Mouse (Mus musculus): ENCODE data around the gene Sptbn1. TPM values are rescaled to one million over a fixed set of nuclear protein-coding genes. Genes with fewer than 3 reads are reported as not detected.

Sptbn1 gene
- polyA plus RNA-seq, 1 experiment, result 174 TPM

DNA sequence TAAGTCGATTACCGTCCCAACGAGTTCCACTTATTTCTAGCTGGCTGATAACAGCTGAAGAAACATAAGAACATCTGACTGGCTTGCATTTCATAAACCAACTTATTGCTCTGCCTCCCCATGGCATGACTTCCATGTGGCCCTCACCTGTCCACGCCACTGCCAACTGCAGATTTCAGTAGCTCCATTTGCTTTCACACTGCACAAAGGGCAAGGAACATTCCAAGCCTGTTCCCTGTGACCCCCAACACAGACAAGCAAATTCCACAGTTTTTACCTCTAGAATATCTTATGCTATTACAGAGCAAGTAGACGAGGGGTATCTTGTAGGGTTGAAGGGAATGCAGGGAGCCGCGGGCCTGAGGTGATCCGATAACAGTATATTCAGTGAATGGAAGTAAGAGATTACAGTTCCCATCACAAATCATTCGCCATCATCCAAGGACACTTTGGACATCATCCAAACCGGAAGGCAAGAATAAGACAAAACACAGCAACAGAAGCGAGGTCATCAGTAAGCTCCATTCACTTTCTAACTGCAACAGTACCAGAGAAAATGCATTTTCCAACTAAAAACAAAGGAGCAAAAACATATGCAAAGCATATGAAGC lies 16.6 kb downstream of the Sptbn1 start:
- TF ChIP-seq CTCF (IDR thresholded peaks at IDR 0.05; ENCODE audit: borderline replicate concordance, extremely low read depth, insufficient read depth, insufficient read length) (no peak), POLR2A (IDR thresholded peaks at IDR 0.05; ENCODE audit: borderline replicate concordance, extremely low read depth, insufficient read depth, insufficient read length, poor library complexity, severe bottlenecking) (no peak)
- no peak for DNase-seq (ENCODE audit: low read depth)

GRCm38 (mm10) chr11:30249452-30250016 lies 18.4 kb downstream of the Sptbn1 start:
- no peak for DNase-seq (ENCODE audit: low read depth)
- TF ChIP-seq POLR2A (IDR thresholded peaks at IDR 0.05; ENCODE audit: borderline replicate concordance, extremely low read depth, insufficient read depth, insufficient read length, poor library complexity, severe bottlenecking) (no peak), CTCF (IDR thresholded peaks at IDR 0.05; ENCODE audit: borderline replicate concordance, extremely low read depth, insufficient read depth, insufficient read length) (no peak)

DNA sequence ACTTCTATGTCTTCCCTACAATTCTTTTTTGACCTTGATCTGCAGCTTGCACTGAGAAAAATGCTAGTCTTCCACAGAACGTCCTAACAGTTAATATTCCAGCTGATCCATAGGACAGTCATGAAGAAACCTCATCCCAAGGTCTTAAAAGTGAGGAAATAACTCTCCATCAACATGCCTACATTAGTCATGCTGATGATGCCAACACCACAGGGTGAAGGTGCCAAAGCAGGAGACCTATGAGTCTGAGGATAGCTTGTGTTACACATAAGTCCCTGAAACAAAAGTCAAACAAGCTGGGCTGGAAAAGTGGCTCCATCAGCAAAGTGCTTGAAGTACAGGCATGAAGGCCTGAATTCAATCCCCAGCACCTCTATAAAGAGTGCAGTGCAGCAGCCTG lies 20.9 kb downstream of the Sptbn1 start:
- DNase-seq (ENCODE audit: low read depth), result no peak
- no peak for TF ChIP-seq POLR2A (IDR thresholded peaks at IDR 0.05; ENCODE audit: borderline replicate concordance, extremely low read depth, insufficient read depth, insufficient read length, poor library complexity, severe bottlenecking)
- TF ChIP-seq CTCF (IDR thresholded peaks at IDR 0.05; ENCODE audit: borderline replicate concordance, extremely low read depth, insufficient read depth, insufficient read length), result no peak

DNA sequence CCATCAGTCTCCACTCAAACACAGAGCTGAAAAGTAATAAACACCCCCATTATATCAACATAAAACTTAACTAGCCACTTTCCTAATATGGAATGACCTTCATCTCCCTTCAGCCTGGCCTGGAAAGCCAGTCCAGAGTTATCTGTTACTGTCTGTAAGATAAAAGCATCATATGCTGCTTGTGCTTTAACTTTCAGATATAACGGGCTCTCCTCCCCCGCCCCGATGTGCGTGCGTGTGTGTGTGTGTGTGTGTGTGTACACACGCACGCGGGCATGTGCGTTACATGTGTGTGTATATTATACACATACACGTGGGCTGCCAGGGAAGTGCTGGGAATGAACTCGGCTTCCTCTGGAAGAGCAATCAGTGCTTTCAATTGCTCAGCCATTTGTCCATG lies 21.8 kb downstream of the Sptbn1 start:
- DNase-seq (ENCODE audit: low read depth), result no peak
- TF ChIP-seq POLR2A (IDR thresholded peaks at IDR 0.05; ENCODE audit: borderline replicate concordance, extremely low read depth, insufficient read depth, insufficient read length, poor library complexity, severe bottlenecking) (no peak), CTCF (IDR thresholded peaks at IDR 0.05; ENCODE audit: borderline replicate concordance, extremely low read depth, insufficient read depth, insufficient read length) (no peak)

- no peak for DNase-seq (ENCODE audit: low read depth)
- TF ChIP-seq CTCF (IDR thresholded peaks at IDR 0.05; ENCODE audit: borderline replicate concordance, extremely low read depth, insufficient read depth, insufficient read length) (no peak), POLR2A (IDR thresholded peaks at IDR 0.05; ENCODE audit: borderline replicate concordance, extremely low read depth, insufficient read depth, insufficient read length, poor library complexity, severe bottlenecking) (no peak)
Observed at GRCm38 (mm10) chr11:30244172-30244571, 23.8 kb downstream of the Sptbn1 start.

GRCm38 (mm10) chr11:30243591-30243990 lies 24.4 kb downstream of the Sptbn1 start:
- TF ChIP-seq CTCF (IDR thresholded peaks at IDR 0.05; ENCODE audit: borderline replicate concordance, extremely low read depth, insufficient read depth, insufficient read length) (no peak), POLR2A (IDR thresholded peaks at IDR 0.05; ENCODE audit: borderline replicate concordance, extremely low read depth, insufficient read depth, insufficient read length, poor library complexity, severe bottlenecking) (no peak)

DNA sequence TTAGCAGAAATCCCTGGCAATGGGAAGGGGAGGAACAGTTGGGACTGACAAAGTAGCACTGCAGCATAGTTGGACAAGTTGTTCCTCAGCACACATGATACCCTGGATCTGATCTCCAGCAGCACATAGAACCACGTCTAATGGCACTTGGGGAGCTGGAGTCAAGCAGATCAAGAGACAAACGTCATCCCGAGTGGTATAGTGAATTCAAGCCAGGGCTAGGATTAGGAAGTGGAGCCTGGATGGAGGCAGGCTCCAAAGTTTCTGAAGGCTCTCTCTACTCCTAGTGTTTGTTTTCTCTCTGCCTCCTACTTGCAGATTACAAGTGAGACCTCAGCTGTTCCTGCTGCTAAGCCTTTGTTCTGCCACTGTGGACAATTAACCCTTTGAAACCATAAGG lies 27.1 kb downstream of the Sptbn1 start:
- TF ChIP-seq POLR2A (IDR thresholded peaks at IDR 0.05; ENCODE audit: borderline replicate concordance, extremely low read depth, insufficient read depth, insufficient read length, poor library complexity, severe bottlenecking) (no peak), CTCF (IDR thresholded peaks at IDR 0.05; ENCODE audit: borderline replicate concordance, extremely low read depth, insufficient read depth, insufficient read length) (no peak)
- no peak for DNase-seq (ENCODE audit: low read depth)

More at GRCm38 (mm10) chr11:30243591-30243990, 24.4 kb downstream of the Sptbn1 start:
- peak; percentile 85 for DNase-seq (ENCODE audit: low read depth)

DNA sequence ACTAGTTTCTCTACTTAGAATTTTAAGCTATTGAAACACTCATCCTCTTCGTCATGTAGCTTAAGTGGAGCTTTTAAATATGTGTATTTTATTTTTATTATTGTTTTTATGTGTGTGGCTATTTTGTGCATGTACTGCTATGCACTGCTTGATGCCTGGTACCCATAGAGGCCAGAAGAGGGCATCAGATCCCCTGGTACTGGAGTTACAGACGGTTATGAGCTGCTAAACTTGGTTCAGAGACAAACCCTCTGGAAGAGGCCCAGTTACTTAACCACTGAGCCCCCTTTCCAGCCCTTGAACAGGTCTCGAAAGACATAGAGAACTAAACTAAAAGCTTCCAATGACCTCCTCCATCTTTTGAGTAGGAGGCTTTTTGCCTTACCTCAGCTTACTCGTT lies 30.0 kb downstream of the Sptbn1 start:
- TF ChIP-seq CTCF (IDR thresholded peaks at IDR 0.05; ENCODE audit: borderline replicate concordance, extremely low read depth, insufficient read depth, insufficient read length) (peak; percentile 52; the same call in 1 of the 2 replicates), POLR2A (IDR thresholded peaks at IDR 0.05; ENCODE audit: borderline replicate concordance, extremely low read depth, insufficient read depth, insufficient read length, poor library complexity, severe bottlenecking) (no peak)
- peak; percentile 47 for DNase-seq (ENCODE audit: low read depth)

GRCm38 (mm10) chr11:30236681-30237242 lies 31.2 kb downstream of the Sptbn1 start:
- no peak for DNase-seq (ENCODE audit: low read depth)
- no peak for TF ChIP-seq CTCF (IDR thresholded peaks at IDR 0.05; ENCODE audit: borderline replicate concordance, extremely low read depth, insufficient read depth, insufficient read length)
- TF ChIP-seq POLR2A (IDR thresholded peaks at IDR 0.05; ENCODE audit: borderline replicate concordance, extremely low read depth, insufficient read depth, insufficient read length, poor library complexity, severe bottlenecking), result no peak

- no peak for DNase-seq (ENCODE audit: low read depth)
- TF ChIP-seq CTCF (IDR thresholded peaks at IDR 0.05; ENCODE audit: borderline replicate concordance, extremely low read depth, insufficient read depth, insufficient read length) (no peak), POLR2A (IDR thresholded peaks at IDR 0.05; ENCODE audit: borderline replicate concordance, extremely low read depth, insufficient read depth, insufficient read length, poor library complexity, severe bottlenecking) (no peak)
Observed at GRCm38 (mm10) chr11:30235666-30236065, 32.3 kb downstream of the Sptbn1 start.

DNA sequence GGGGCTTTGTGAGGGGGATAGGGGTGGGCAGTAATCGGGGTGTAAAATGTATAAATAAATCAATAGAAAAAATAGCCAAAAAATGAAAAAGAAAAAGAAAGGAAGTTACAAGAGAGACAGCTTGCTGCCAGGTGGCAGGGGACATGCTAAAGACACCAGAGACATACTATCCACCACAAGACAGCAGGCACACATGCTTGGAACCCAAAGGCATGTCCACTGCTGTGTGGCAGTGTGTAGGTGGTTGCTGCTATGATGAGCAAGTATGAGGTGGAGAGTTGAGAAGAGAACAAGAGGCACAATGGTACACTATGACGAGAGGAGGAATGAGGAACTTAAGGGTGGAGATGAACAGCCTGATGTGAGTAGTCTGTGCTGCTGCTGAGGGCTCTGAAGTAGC lies 32.8 kb downstream of the Sptbn1 start:
- TF ChIP-seq CTCF (IDR thresholded peaks at IDR 0.05; ENCODE audit: borderline replicate concordance, extremely low read depth, insufficient read depth, insufficient read length) (no peak), POLR2A (IDR thresholded peaks at IDR 0.05; ENCODE audit: borderline replicate concordance, extremely low read depth, insufficient read depth, insufficient read length, poor library complexity, severe bottlenecking) (no peak)
- DNase-seq (ENCODE audit: low read depth), result no peak

DNA sequence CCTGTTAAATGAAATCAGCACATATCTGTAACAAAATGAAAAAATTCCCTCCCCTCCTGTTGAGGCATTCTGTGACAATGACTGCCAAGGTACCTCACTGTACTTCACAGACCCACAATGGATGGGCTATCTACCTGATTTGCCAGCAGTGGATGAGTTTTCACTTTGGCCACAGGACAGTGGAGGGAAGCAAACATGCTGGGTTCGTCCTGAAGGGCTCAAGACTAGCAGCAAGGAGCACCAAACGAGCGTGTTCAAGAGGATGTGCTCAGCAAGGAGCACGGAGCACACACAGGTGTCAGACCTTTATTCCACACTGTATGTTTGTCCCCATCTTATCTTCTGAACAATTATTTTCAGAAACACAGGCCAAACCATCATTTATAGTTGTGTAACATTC lies 34.0 kb downstream of the Sptbn1 start:
- TF ChIP-seq POLR2A (IDR thresholded peaks at IDR 0.05; ENCODE audit: borderline replicate concordance, extremely low read depth, insufficient read depth, insufficient read length, poor library complexity, severe bottlenecking) (no peak), CTCF (IDR thresholded peaks at IDR 0.05; ENCODE audit: borderline replicate concordance, extremely low read depth, insufficient read depth, insufficient read length) (no peak)
- DNase-seq (ENCODE audit: low read depth), result no peak
